Mouse (Mus musculus): ENCODE data around the gene Vmn2r78. TPM values are rescaled to one million over a fixed set of nuclear protein-coding genes. Genes with fewer than 3 reads are reported as not detected.
"Not testable (repeated sequence)": the region's sequence is repeated elsewhere in the genome, so short reads cannot be mapped to it uniquely, and the experiment has no call there.

Gene Vmn2r78
- not detected for total RNA-seq (2021)

- not testable (repeated sequence) for DNase-seq
Measured at GRCm38 (mm10) chr7:86914794-86915193, at the start of gene Vmn2r78. TSS of gene Vmn2r78 (plus strand) at chr7:86915094.

DNA sequence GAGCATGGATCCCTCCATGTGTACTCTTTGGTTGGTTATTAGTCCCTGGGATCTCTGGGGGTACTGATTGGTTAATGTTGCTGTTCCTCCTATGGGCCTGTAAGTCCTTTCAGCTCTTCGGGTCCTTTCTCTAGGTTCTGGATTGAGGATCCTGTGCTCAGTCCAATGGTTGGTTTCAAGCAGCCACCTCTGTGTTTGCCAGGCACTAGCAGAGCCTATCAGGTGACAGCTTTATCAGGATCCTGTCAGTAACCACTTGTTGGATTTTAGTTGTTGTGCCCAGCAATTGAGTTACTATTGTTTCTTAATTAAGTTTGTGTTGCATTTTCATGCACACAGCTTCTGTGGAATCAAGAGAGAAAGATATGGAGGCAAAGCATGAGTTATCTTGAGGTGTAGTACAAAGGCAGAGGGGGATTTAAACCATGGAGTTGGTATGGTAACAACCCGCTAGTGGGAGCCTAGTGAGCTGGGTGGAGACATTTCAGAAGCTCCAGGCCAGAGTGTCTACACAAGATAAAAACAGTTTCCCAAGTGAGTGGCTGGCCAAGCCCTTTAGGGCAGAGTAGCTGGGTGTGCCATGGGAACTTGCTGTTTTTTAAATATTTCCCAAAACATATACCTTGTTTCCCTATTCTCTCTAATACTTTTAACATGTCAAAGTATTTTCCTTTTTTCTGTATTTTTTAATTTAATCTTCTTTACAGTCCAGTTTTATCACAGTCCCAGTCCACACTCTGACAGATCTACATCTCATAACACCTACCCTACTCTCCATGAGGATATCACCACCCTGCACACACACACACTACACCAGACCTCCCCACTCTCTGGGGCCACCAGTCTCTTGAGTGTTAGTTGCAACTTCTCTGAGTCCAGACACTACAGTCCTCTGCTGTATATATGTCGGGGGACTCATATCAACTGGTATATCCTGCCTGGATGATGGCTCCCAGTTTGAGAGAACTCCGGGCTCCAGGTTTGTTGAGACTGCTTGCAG lies 25.1 kb upstream of the Vmn2r78 start:
- DNase-seq: no peak

DNA sequence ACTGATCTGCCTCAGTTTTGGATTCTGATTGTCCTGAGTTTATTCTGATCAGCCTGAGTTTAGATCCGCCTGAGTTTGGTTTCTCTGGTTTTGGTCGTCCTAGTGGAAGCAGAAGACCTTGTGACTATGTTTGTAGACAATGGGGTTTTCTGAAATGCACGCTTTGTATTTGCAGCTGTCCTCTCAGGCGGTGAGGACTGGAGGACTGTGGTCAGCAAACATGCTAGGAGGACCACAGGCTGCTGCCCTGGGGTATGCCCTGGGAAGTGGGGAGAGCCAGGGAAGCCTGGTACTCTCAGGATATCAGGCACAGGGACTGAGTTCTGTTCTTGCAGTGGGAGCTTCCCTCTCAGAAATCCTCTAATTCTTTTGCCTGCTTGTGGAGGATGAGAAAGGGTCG lies 22.4 kb downstream of the Vmn2r78 start:
- no peak for DNase-seq

GRCm38 (mm10) chr7:86994700-86995099 lies 79.8 kb downstream of the Vmn2r78 start:
- DNase-seq: no peak

DNA sequence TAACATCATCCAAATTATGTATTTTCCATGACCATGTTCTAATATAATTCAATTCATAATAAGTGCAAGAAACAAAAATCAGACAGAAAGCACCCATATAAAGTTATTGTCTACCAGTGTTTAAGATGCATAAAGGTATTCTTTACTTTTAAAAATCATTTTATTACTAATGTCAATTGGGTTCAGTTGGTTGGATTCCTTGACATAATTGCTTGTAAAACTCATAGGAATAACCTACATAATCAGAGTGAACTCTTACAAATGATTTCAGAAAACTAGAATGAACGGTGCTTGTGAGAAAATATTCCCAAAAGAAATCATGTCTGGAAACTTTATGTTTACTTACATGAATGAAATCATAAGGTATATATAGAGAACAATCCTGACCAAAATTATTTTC lies 80.9 kb downstream of the Vmn2r78 start, which contains the start of gene Vmn2r79:
Gene Vmn2r79 (plus strand): TSS at position 301 of the 400 bp plus-strand sequence.
- not testable (repeated sequence) for DNase-seq

Other genes starting within 250 kb of the Vmn2r78 start
- not detected for gene Olfr292, start 226.8 kb upstream of the Vmn2r78 start, total RNA-seq (2021)
- not detected for gene Folh1, start 139.2 kb upstream of the Vmn2r78 start, total RNA-seq (2021)
- not detected for gene Vmn2r77, start 120.1 kb upstream of the Vmn2r78 start, total RNA-seq (2021)
- gene Vmn2r79, start 81.0 kb downstream of the Vmn2r78 start, total RNA-seq (2021): not detected